9 mouse cellular contexts compared by ENCODE assay signal in the genomic region with DNA sequence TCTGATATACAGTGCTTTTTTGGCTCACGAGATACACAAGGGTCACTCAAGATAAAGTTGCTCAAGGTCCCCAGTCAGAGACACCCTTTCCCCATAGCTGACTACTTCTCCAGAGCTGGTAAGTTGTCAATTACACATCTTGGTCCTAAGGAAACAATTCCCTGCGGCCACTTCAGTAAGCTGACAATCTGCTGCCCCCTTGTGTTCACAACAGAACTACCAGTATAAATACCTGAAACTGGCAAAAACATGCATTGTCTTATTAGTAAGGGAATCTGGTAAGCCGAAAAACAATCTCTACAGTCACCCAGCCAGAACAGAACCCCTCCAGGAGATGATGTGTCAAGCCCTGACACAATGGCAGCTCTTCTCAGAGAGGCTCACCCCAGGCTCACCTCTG. TPM values are rescaled to one million over a fixed set of nuclear protein-coding genes. Genes with fewer than 3 reads are reported as not detected.
DNase-seq lines count a peak whose midpoint lies in the region; ATAC-seq and TF ChIP-seq lines count a peak whose summit lies in the region.
"Had no signal": no experiment of that assay in that cellular context is flagged by ENCODE, and none has a peak within 500 bp of the region (broad histone marks: within the 10 kb centered on the region; RNA-seq: fewer than 3 reads in every experiment).

No protein-coding gene starts in this region.

- no peaks in the 10 kb centered on the region for H3K9me3 ChIP-seq in midbrain, embryonic 11.5 days (ENCODE audit: control insufficient read depth, low read length)
- no peaks in the 10 kb centered on the region for H3K9me3 ChIP-seq in midbrain, embryonic 15.5 days
- H3K9me3 ChIP-seq: megakaryocyte, embryonic 14.5 days had no signal

- 71% methylated on average over 3 of the region's 3 CpGs for WGBS in midbrain, embryonic 11.5 days
- 46% methylated on average over 3 of the region's 3 CpGs for WGBS in midbrain, embryonic 15.5 days

- no peak for ATAC-seq in midbrain, embryonic 11.5 days (ENCODE audit: low FRiP score)
- no peak for ATAC-seq in midbrain, embryonic 15.5 days (replicated peaks)

- peak; percentile 70 for TF ChIP-seq CTCF in gastrocnemius, adult 2 months (IDR thresholded peaks at IDR 0.05)

- no peak overlapping the region for H3K9ac ChIP-seq in midbrain, embryonic 11.5 days (ENCODE audit: low read length)
- no peak overlapping the region for H3K9ac ChIP-seq in midbrain, embryonic 15.5 days

- H3K27ac ChIP-seq in gastrocnemius, adult 2 months = no peak overlapping the region
- H3K27ac ChIP-seq in midbrain, embryonic 11.5 days (ENCODE audit: low read depth, low read length) = no peak overlapping the region
- no peak overlapping the region for H3K27ac ChIP-seq in midbrain, embryonic 15.5 days

- H3K36me3 ChIP-seq in midbrain, embryonic 11.5 days (ENCODE audit: control insufficient read depth, insufficient read depth, low read length) = peaks cover 60% of the 10 kb centered on the region
- H3K36me3 ChIP-seq in midbrain, embryonic 15.5 days (replicated peaks) = peaks cover 81% of the 10 kb centered on the region

- no peaks in the 10 kb centered on the region for H3K4me1 ChIP-seq in midbrain, embryonic 11.5 days (ENCODE audit: control insufficient read depth, insufficient read depth, low read length)
- H3K4me1 ChIP-seq in midbrain, embryonic 15.5 days = no peaks in the 10 kb centered on the region

- no peaks in the 10 kb centered on the region for H3K27me3 ChIP-seq in midbrain, embryonic 11.5 days (ENCODE audit: control insufficient read depth, insufficient read depth, low read length)
- no peaks in the 10 kb centered on the region for H3K27me3 ChIP-seq in midbrain, embryonic 15.5 days (replicated peaks)
- H3K27me3 ChIP-seq: megakaryocyte, embryonic 14.5 days had no signal

- DNase-seq in gastrocnemius, adult 2 months = peak; percentile 27
- DNase-seq in gastrocnemius, postnatal 36 days = no peak
- DNase-seq in midbrain, embryonic 11.5 days (ENCODE audit: low spot score, missing footprints) = peak; percentile 93
- peak; percentile 82 for DNase-seq in ZHBTc4 (ENCODE audit: low read depth, low spot score)
- DNase-seq in gastrocnemius, postnatal 14 days = peak; percentile 14
- DNase-seq in lung, postnatal 36 days = peak; percentile 83
- no peak for DNase-seq in spleen, postnatal 4 days (ENCODE audit: low spot score in 2 of 2)

- no peak overlapping the region for H3K4me3 ChIP-seq in gastrocnemius, adult 2 months
- H3K4me3 ChIP-seq in midbrain, embryonic 11.5 days (ENCODE audit: low read depth, low read length) = no peak overlapping the region
- no peak overlapping the region for H3K4me3 ChIP-seq in midbrain, embryonic 15.5 days
- H3K4me3 ChIP-seq: megakaryocyte, embryonic 14.5 days had no signal

- intact Hi-C loops in gastrocnemius, adult 2 months (cut with DNase I) = loop anchor here (2.0 kb wide), 1 partner anchor 76 kb away; no protein-coding TSS in a partner anchor
- intact Hi-C loops in gastrocnemius, postnatal 36 days (cut with DNase I) = loop anchor here (2.0 kb wide), 1 partner anchor 76 kb away; no protein-coding TSS in a partner anchor
- intact Hi-C loops in gastrocnemius, postnatal 14 days (cut with DNase I; ENCODE audit: low total_unique reads) = no loop called here

- no peak overlapping the region for H3K4me2 ChIP-seq in midbrain, embryonic 11.5 days
- no peak overlapping the region for H3K4me2 ChIP-seq in midbrain, embryonic 15.5 days

RNA-seq across cellular contexts. Expression of gene Kpnb1, which starts 10.8 kb away (rescaled TPM):
- total RNA-seq in gastrocnemius, adult 2 months (2021) = 10 to 100 TPM; 49.2 to 58.9 TPM
- 10 to 100 TPM; 46.2 to 52.3 TPM for total RNA-seq in gastrocnemius, postnatal 36 days (2021)
- polyA plus RNA-seq in midbrain, embryonic 11.5 days (2014; fragmentation: Nextera tagmentation; extraction: Ambion mirVana) = 111 and 116 TPM in 2 replicates
- 33.8 and 34.6 TPM in 2 replicates for polyA plus RNA-seq in midbrain, embryonic 15.5 days (2015; fragmentation: Nextera tagmentation; extraction: Ambion mirVana)
- total RNA-seq in gastrocnemius, postnatal 14 days (2021) = 10 to 100 TPM; 55.8 to 65.2 TPM

RNA-seq across cellular contexts. Expression of gene Tbkbp1, which starts 25.6 kb away (rescaled TPM):
- total RNA-seq in gastrocnemius, adult 2 months (2021) = 1 to 10 TPM; 4.0 to 6.1 TPM
- total RNA-seq in gastrocnemius, postnatal 36 days (2021) = 1 to 10 TPM; 5.9 to 6.6 TPM
- polyA plus RNA-seq in midbrain, embryonic 11.5 days (2014; fragmentation: Nextera tagmentation; extraction: Ambion mirVana) = 2.8 and 3.6 TPM in 2 replicates
- polyA plus RNA-seq in midbrain, embryonic 15.5 days (2015; fragmentation: Nextera tagmentation; extraction: Ambion mirVana) = 11.7 and 12.1 TPM in 2 replicates
- 1 to 10 TPM; 5.2 to 6.5 TPM for total RNA-seq in gastrocnemius, postnatal 14 days (2021)

Comparison
In these comparisons a context has a peak if more than half of its experiments do, and no peak if none do; other contexts are left out.
1. DNase-seq: peak in gastrocnemius, adult 2 months (single experiment), midbrain, embryonic 11.5 days (single experiment), ZHBTc4 (single experiment), gastrocnemius, postnatal 14 days (single experiment) and lung, postnatal 36 days (single experiment); none in gastrocnemius, postnatal 36 days (0 of 2) and spleen, postnatal 4 days (0 of 2).